In genomic region chr4:120668551-120668950, GRCm38 (mm10) we compare ENCODE assay signal across 10 mouse cellular contexts. TPM values are rescaled to one million over a fixed set of nuclear protein-coding genes. Genes with fewer than 3 reads are reported as not detected.
DNase-seq lines count a peak whose midpoint lies in the region; ATAC-seq lines count a peak whose summit lies in the region.
"Had no signal": no experiment of that assay in that cellular context is flagged by ENCODE, and none has a peak within 500 bp of the region (broad histone marks: within the 10 kb centered on the region; RNA-seq: fewer than 3 reads in every experiment).

No protein-coding gene starts in this region.

- ATAC-seq in megakaryocyte, adult 5-6 weeks (ENCODE audit: poor library complexity, severe bottlenecking) = no peak
- ATAC-seq in erythroid progenitor cell, adult 5-6 weeks (replicated peaks; ENCODE audit: low FRiP score, poor library complexity, severe bottlenecking) = peak; percentile 50
- no peak for ATAC-seq in forebrain, embryonic 16.5 days
- no peak for ATAC-seq in monocyte, adult 5-6 weeks (replicated peaks; ENCODE audit: insufficient number of reproducible peaks, low FRiP score, low TSS enrichment, poor library complexity, severe bottlenecking)
- ATAC-seq: Patski had no signal

- peaks cover 4% of the 10 kb centered on the region; the same call in 1 of the 2 replicates for H3K9me3 ChIP-seq in megakaryocyte, embryonic 14.5 days
- H3K9me3 ChIP-seq in forebrain, embryonic 16.5 days (ENCODE audit: control insufficient read depth, low read length) = no peaks in the 10 kb centered on the region

- no peak overlapping the region for H3K27ac ChIP-seq in forebrain, embryonic 16.5 days (ENCODE audit: low read length)

- no peak overlapping the region for H3K9ac ChIP-seq in forebrain, embryonic 16.5 days (replicated peaks; ENCODE audit: low read depth, low read length)

- 96% methylated on average over 4 of the region's 4 CpGs for WGBS in forebrain, embryonic 16.5 days

- no peaks in the 10 kb centered on the region for H3K36me3 ChIP-seq in megakaryocyte, embryonic 14.5 days (replicated peaks; ENCODE audit: low read length)
- H3K36me3 ChIP-seq in forebrain, embryonic 16.5 days (ENCODE audit: control insufficient read depth, insufficient read depth) = no peaks in the 10 kb centered on the region

- peaks cover 58% of the 10 kb centered on the region for H3K27me3 ChIP-seq in megakaryocyte, embryonic 14.5 days (replicated peaks)
- peaks cover 9% of the 10 kb centered on the region; the same call in 1 of the 2 replicates for H3K27me3 ChIP-seq in forebrain, embryonic 16.5 days (replicated peaks; ENCODE audit: control insufficient read depth, insufficient read depth, low read length)

- no peak overlapping the region for H3K4me2 ChIP-seq in forebrain, embryonic 16.5 days (ENCODE audit: low read length)

- peak overlapping the region; percentile 39 for H3K4me3 ChIP-seq in megakaryocyte, embryonic 14.5 days (replicated peaks)
- H3K4me3 ChIP-seq in forebrain, embryonic 16.5 days (replicated peaks; ENCODE audit: low read length) = no peak overlapping the region

- peaks cover 80% of the 10 kb centered on the region for H3K4me1 ChIP-seq in megakaryocyte, embryonic 14.5 days
- peaks cover 13% of the 10 kb centered on the region for H3K4me1 ChIP-seq in forebrain, embryonic 16.5 days (replicated peaks; ENCODE audit: control insufficient read depth, insufficient read depth, low read length)

- DNase-seq in kidney, adult 8-10 months = peak; percentile 29 to 46
- peak; percentile 44 for DNase-seq in skeletal muscle tissue, adult 2 months (ENCODE audit: low read depth, low spot score)
- DNase-seq: embryo, embryonic 11 days; thymus, postnatal 25 days had no signal

RNA-seq across cellular contexts. Expression of gene Cited4, which starts 2.2 kb away (rescaled TPM):
- 91.8 and 174 TPM in 2 replicates for polyA plus RNA-seq in megakaryocyte, embryonic 14.5 days (2012; ENCODE audit: insufficient read depth, low replicate concordance)
- total RNA-seq in megakaryocyte, adult 5-6 weeks (2015) = 0.65 and 1.1 TPM in 2 replicates
- 0.33 and 1.6 TPM in 2 replicates for total RNA-seq in megakaryocyte, adult 5-6 weeks (2017)
- 10.9 and 13.3 TPM in 2 replicates for total RNA-seq in erythroid progenitor cell, adult 5-6 weeks (2015; ENCODE audit: low replicate concordance)
- total RNA-seq in erythroid progenitor cell, adult 5-6 weeks (2017; ENCODE audit: low replicate concordance) = 5.6 TPM in 2 replicates
- polyA plus RNA-seq in forebrain, embryonic 16.5 days (2015; fragmentation: Nextera tagmentation; extraction: Ambion mirVana) = 0.46 and 0.79 TPM in 2 replicates
- total RNA-seq in monocyte, adult 5-6 weeks (2017) = 2.3 to 15.8 TPM (median 14.1 TPM) in 3 replicates
